Mouse (Mus musculus) embryo, embryonic 11.5 days (tissue): ENCODE measurements around the gene Rps23.

Experiments used
- DNase-seq: peaks from one replicate; pipeline ENCODE4 v3.0.0-alpha.2; 2012; ENCODE audit warnings: low read depth, low spot score

Gene Rps23

DNA sequence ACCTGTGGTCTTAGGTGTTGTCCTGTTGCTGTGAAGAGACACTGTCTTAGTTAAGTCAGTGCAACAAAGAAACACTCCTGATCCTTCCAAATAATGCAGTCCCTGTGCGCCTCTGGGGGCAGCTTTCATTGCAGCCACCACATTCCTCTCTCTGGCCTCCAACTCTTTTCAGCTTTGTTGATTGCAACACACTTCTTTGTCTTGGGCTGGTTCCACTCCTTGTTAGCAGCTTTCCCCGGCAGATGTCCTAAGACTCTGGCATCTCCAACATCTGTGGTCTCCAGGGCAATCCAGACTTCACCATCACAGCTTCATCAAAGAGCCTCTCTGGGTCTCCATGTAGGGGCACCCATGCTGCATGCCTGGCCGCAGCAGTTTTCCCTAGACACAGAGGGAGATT, 10.5 kb downstream of the Rps23 start:
- DNase-seq = no peak

DNA sequence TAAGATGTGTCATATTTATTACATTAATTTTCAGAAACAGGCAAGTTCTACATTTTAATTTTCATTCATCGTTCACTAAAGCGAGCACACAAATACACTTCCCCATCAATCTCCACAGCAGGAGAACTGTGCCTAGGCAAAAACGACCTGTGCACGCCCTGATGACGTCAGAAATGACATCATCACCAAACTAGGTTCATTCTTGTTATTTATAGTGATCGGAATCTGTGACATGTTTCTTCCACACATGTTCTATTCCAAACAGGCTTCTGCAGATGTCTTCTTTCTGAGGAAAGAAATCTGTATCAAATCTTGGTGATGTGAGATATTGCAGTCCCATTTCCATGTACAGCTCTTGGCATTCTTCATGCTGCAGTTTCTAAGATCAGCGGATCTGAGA, 13.1 kb downstream of the Rps23 start:
- DNase-seq = no peak

DNA sequence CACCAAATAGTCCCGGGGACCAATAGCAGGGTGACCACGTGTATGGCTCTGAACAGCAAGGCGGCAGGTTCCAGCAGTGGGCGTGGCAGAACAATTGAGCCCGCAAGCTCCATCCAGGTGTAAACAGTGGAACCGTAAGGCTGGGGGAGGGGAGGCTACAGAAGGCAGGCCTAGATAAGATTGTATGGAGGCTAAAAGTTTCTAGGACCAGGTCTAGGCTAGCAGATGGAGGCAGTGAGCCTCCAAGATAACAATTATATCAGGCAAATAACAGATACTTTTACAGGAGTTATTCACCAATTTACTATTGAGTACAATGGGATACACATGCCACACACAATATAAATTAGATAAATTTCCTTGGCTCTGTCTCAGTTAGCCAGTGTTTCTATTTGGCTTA, 16.4 kb downstream of the Rps23 start:
- DNase-seq = no peak

DNA sequence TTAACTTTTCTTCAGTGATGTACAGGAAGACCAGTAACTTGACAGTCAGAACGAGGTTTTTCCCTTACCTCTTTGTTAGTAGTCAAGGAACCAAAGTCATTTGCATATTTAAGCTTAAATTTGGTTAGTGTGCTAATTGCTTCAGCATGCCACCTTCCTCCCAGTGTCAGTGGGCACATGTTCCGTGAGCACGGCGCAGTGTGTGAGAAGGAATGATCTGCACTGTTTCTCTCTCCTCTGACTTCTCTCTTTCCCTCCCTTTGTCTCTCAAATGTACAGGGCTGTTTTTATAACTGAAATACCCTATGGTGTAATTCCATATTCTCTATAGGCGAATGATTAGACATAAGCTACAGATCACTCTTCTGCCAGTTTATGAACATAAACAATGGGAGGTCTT, 16.8 kb downstream of the Rps23 start:
- no peak for DNase-seq

DNA sequence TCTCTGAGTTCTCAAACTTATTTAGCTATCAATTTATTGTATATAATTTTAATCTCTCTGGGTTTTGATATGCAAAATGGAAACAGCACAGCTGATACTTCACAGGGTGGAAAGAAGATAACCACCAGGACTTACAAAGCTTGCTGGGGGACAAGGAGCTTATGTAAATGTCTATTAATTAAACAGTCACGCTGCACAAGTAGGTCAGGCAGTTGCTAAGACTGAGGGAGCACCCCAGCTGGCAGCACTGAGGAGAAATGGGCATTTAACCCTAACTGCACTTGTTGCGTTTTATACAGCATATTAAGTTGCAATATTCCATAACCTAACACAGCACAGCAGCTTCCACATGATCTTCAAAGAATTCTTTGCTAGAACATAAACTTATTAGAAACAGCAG, 36.1 kb downstream of the Rps23 start:
- DNase-seq = no peak

DNA sequence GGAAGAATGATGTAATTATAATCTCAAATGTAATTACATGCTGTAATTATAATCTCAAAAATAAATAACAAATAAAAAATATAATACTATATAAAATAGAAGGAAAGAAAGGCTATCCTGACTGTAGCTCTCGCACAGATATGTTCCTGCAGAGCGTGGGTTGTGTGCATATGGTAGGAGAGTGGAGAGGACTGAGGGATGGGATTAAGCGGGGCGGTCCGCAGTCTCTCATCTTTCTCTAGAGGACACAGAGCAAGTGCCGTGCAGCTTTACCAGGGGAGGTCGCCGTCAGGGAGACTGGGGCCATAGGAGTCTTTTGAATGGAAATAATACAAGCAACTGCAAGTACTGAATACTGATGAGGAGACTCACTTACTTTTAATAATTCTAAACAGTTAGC, 37.8 kb downstream of the Rps23 start:
- DNase-seq = no peak

DNA sequence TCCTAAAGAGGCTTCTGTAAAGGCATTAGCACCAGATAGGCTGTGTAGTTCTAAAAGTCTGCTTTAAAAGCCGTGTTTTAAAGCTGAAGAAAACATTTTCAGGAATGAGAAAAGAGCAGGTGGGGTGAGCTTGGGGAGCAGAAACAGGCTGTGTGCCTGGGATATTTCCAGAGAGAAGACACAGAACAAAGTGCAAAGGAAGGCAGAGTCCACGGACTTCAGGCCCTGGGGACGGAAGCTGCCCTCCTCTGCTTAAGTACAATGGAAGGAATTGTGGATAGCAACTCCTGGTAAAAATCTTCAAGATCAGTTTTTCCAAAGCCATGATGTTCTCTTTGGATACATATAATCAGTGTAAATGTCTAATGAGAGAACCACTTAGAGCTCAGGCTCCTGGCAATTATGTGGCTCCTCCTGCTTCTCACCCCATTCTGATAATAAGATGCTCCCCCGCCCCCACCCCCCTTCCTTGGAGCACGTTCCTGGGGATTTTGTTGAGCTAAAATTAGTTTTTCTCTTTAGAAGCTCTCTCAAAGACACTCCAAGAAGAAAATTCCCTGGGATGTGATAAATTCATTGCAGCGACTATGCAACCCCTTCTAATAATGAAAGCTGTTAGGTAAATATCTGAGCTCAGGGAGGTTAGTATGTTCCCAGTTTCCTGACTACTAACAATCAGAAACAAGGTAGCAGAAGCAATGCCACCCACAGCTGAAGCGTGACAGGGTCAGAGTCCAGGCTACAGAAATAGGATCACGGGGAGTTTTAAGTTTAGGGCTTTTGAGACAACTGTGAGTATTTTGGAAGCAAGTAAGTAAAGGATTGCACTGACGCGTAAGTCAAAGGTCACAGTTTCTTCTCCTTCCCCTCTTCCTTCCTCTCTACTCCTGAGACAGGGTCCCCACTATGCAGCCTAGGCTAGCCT, 40.3 kb downstream of the Rps23 start:
- DNase-seq = no peak

DNA sequence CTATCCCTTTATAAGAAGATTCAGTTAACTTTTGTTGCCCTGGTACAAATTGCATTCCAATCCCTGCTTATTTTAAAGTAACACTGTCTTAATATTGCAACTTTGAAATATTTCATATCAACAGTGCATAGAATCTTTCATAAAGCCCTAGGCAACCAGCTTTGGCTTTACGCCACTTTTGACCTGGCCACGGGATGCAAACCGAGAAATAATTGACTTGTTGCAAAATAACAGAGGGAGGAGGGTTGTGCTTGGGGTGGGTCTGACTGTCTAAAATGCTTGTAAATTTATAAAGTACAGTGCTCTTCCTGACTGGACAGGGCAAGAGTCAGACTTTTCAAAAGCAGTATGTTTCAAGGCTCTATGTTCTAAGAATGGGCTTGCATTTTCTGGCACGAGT, 41.8 kb downstream of the Rps23 start:
- DNase-seq = no peak

DNA sequence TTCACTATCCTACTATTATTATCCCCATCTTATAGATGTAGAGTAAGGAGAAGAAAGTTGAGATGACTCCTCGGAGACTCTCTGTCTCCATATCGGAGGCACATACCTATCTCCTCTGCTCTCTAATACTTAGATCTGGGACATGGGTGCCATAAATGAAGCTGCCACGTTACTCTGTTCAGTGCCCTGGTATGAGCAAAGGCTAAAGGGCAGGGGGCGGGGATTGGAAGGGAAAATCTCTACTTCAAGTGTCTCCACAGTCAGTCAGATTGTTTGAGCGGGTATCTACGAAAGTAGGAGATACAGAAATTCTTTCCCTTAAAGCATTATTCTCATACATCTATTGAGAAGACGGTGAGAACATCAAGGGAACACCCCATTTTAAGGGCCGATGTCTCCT, 43.2 kb downstream of the Rps23 start:
- no peak for DNase-seq

DNA sequence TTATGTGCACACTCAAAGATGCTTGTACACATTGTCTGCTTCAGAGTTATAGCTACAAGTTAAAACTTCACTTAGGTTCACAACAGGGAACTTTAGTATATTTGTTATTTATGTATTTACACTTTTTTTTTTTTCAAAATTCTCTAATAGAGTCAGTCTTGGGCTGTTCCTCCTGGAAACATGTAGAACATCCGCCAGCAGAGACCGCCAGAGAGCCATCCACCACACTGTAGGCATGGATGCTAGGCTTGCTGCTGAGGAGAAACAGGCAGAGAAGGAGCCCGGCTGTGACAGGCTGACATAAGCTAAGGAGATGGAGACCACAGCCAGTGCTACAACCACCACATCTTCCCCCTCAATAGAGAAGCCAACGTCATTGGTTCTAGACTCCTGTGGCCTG, 44.7 kb downstream of the Rps23 start:
- DNase-seq = peak; percentile 63

DNA sequence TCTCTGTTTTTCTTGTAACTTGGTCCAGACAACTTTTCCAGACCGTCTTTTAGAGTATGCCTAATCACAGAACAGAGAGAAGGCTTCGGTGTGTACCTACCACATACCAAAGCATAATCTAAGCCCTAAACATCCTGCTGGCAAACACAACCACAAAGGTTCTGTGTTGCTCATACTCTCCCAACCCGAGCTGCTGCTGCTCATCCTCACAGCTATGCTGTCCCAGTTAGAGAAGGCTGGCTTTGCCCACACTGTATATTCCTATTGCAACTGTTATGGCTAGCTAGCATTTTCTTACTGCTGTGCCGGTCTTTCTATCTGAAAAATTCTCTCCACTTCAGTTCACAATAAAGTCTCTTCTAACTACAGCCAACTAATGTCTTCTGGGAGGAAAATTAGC, 46.2 kb downstream of the Rps23 start:
- no peak for DNase-seq

DNA sequence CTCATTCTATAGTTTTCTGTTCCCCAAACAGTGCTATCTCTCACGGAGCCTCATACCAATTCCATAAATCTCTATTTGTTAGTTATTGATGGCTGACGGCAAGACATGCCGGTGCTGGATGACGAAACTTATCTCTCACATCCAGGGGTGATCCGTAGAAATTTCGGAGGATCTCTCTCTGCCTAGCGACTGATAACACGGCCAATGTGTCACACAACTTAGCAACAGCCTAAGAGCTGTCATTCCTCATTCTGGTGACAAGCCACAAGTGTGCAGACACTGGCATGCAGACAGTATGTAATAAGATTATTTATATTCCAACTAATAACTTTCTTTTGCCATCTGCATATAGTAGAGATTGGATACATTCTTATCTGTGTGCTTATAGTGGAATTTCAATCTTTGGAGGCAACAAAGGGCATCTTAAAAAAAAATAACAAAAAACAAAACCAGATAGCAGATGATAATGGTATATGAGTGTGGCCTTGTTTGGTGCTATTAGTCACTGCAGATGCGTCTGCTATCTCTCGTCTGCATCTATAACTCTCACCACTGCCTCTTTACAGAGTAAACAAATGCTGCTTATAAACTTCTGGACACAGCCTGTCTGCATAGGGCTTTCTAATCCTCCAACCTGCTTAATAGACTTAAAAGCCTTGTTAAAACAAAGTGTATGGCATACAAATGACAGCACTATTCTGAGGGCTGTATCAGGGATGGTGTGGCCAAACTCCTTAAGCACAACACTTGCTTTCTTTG, 47.7 kb downstream of the Rps23 start:
- no peak for DNase-seq

DNA sequence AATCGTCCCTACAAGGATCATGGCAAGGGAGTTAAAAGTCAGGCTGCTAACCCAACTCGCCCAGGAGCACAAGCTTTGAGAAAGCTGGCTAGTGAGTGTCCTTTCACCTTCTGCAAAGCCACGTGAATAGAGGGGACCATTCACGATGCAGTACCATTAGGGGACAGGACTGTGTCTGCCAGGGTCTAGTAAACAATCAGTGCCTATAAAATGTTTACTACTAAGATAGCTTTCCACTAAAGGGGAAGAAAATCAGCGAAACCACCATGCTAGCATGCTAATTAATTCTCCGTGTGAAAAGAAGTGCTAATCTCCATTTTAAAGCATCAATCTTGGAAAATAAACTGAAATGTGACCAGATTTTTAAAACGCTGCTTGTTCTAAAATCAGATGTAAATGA, 50.7 kb downstream of the Rps23 start:
- DNase-seq = no peak
